Mouse (Mus musculus) G1E (cell line): ENCODE data around the gene Vmn1r142.
"Not testable (repeated sequence)": the region's sequence is repeated elsewhere in the genome, so short reads cannot be mapped to it uniquely, and the experiment has no call there.

Experiments used
- CTCF ChIP-seq: IDR thresholded peaks from 2 replicates; pipeline ENCODE4 v1.5.1; 2012; ENCODE audit warnings: low read depth, low read length, inconsistent platforms, mixed read lengths
- GATA1 ChIP-seq: IDR thresholded peaks from 2 replicates; pipeline ENCODE4 v1.6.1; 2012; ENCODE audit warnings: borderline replicate concordance, low read length, inconsistent platforms, mixed read lengths
- GATA2 ChIP-seq: IDR thresholded peaks from 2 replicates; pipeline ENCODE4 v1.6.1; 2012; ENCODE audit warnings: low read depth, low read length, inconsistent platforms, borderline replicate concordance

DNA sequence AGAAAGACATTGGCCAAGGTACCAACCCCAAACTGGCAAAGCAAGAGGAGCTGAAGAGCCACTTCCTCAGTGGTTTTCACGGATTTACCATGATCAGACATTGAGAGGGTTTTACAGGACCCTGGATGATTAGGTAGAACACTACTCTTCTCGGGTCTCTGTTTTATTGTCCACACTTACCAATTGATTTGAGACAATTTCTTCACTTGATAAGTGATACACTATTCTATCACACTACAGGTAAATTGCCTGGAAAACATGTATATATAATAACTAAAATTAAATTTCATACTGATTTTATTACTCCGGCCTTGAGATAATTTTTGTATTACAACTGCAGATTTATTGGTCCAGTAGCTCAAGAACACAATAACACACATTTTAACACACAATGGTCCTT, at the start of gene Vmn1r142:
- TF ChIP-seq CTCF, GATA1, GATA2: not testable (repeated sequence)
